Mouse (Mus musculus): ENCODE results near the gene Rnf224. TPM values are rescaled to one million over a fixed set of nuclear protein-coding genes. Genes with fewer than 3 reads are reported as not detected.
"Not testable (repeated sequence)": the region's sequence is repeated elsewhere in the genome, so short reads cannot be mapped to it uniquely, and the experiment has no call there.

The Rnf224 gene
- total RNA-seq, 4 experiments from 2014 or later, result not detected

GRCm38 (mm10) chr2:25256443-25257109, 20.0 kb upstream of the Rnf224 start:
- not testable (repeated sequence) for DNase-seq (ENCODE audit: low spot score in 2 of 2)

- DNase-seq (ENCODE audit: low spot score in 2 of 2), result peak; percentile 64 to 76
Measured at GRCm38 (mm10) chr2:25255284-25255779, 18.7 kb upstream of the Rnf224 start, which contains the start of gene Tmem203. Gene Tmem203 (plus strand): TSS chr2:25255439.

GRCm38 (mm10) chr2:25252331-25252730, 15.7 kb upstream of the Rnf224 start:
- no peak for DNase-seq (ENCODE audit: low spot score in 2 of 2)

- DNase-seq (ENCODE audit: low spot score in 2 of 2), result no peak
Measured at GRCm38 (mm10) chr2:25246183-25247072, 9.8 kb upstream of the Rnf224 start, which contains the start of gene AL732309.1. Gene AL732309.1 (minus strand): TSS chr2:25246863.

GRCm38 (mm10) chr2:25244144-25244543, 7.6 kb upstream of the Rnf224 start:
- no peak for DNase-seq (ENCODE audit: low spot score in 2 of 2)

- no peak for DNase-seq (ENCODE audit: low spot score in 2 of 2)
Measured at GRCm38 (mm10) chr2:25243342-25243741, 6.8 kb upstream of the Rnf224 start.

- no peak for DNase-seq (ENCODE audit: low spot score in 2 of 2)
Measured at GRCm38 (mm10) chr2:25242101-25242506, 5.5 kb upstream of the Rnf224 start, which contains the start of the genes Rnf208 and Cysrt1. Gene Rnf208 (plus strand): TSS chr2:25242255. Gene Cysrt1 (minus strand): TSS chr2:25242452.

- DNase-seq (ENCODE audit: low spot score in 2 of 2), result no peak
Measured at GRCm38 (mm10) chr2:25241438-25241775, 4.8 kb upstream of the Rnf224 start.

GRCm38 (mm10) chr2:25240723-25241437, 4.3 kb upstream of the Rnf224 start:
- DNase-seq (ENCODE audit: low spot score in 2 of 2), result peak; percentile 38 to 56

GRCm38 (mm10) chr2:25240310-25240709, 3.7 kb upstream of the Rnf224 start:
- DNase-seq (ENCODE audit: low spot score in 2 of 2), result no peak

GRCm38 (mm10) chr2:25239766-25240165, 3.2 kb upstream of the Rnf224 start:
- no peak for DNase-seq (ENCODE audit: low spot score in 2 of 2)

- no peak for DNase-seq (ENCODE audit: low spot score in 2 of 2)
Measured at GRCm38 (mm10) chr2:25238106-25238505, 1.5 kb upstream of the Rnf224 start.

GRCm38 (mm10) chr2:25237522-25237921, 935 bp upstream of the Rnf224 start:
- DNase-seq (ENCODE audit: low spot score in 2 of 2), result no peak

GRCm38 (mm10) chr2:25234551-25235220, 1.9 kb downstream of the Rnf224 start:
- no peak for DNase-seq (ENCODE audit: low spot score in 2 of 2)

- no peak for DNase-seq (ENCODE audit: low spot score in 2 of 2)
Measured at GRCm38 (mm10) chr2:25234050-25234449, 2.5 kb downstream of the Rnf224 start, which contains the start of gene Slc34a3. Gene Slc34a3 (minus strand): TSS chr2:25234364.

- no peak for DNase-seq (ENCODE audit: low spot score in 2 of 2)
Measured at GRCm38 (mm10) chr2:25233421-25233820, 3.2 kb downstream of the Rnf224 start.

- no peak for DNase-seq (ENCODE audit: low spot score in 2 of 2)
Measured at GRCm38 (mm10) chr2:25231038-25231437, 5.5 kb downstream of the Rnf224 start.

GRCm38 (mm10) chr2:25230581-25230980, 6.0 kb downstream of the Rnf224 start:
- no peak for DNase-seq (ENCODE audit: low spot score in 2 of 2)

GRCm38 (mm10) chr2:25229582-25229981, 7.0 kb downstream of the Rnf224 start:
- DNase-seq (ENCODE audit: low spot score in 2 of 2), result no peak

- DNase-seq (ENCODE audit: low spot score in 2 of 2), result peak in 1 of 2 experiments; percentile 21
Measured at GRCm38 (mm10) chr2:25228995-25229530, 7.5 kb downstream of the Rnf224 start.

All from gastrocnemius, adult 8-10 months (tissue).